In genomic region chr3:150384996-150385627, GRCm38 (mm10) we compare ENCODE assay signal across 8 mouse cellular contexts.
A peak's percentile ranks its signal among the peaks of the same experiment; 100 is the strongest.
DNase-seq lines count a peak whose midpoint lies in the region; ATAC-seq and TF ChIP-seq lines count a peak whose summit lies in the region.

No protein-coding gene starts in this region.

- no peak overlapping the region for H3K4me3 ChIP-seq in heart, embryonic 11.5 days (ENCODE audit: low read depth, low read length)
- H3K4me3 ChIP-seq in CH12.LX (replicated peaks in 1 of 3; ENCODE audit: low read depth in 2 of 3, low read length in 2 of 3, poor library complexity in 1 of 3): no peak overlapping the region
- H3K4me3 ChIP-seq in forebrain, embryonic 14.5 days (ENCODE audit: low read depth, low read length): no peak overlapping the region

- H3K27ac ChIP-seq in heart, embryonic 11.5 days (ENCODE audit: low read depth, low read length): no peak overlapping the region
- H3K27ac ChIP-seq in CH12.LX (ENCODE audit: insufficient read depth, low read depth): no peak overlapping the region
- no peak overlapping the region for H3K27ac ChIP-seq in forebrain, embryonic 14.5 days (ENCODE audit: low read depth, low read length)

- H3K4me1 ChIP-seq in heart, embryonic 11.5 days (ENCODE audit: control insufficient read depth, insufficient read depth, low read length): no peaks in the 10 kb centered on the region
- H3K4me1 ChIP-seq in CH12.LX (ENCODE audit: control insufficient read depth in 1 of 2, insufficient read depth in 2 of 2): no peaks in the 10 kb centered on the region
- no peaks in the 10 kb centered on the region for H3K4me1 ChIP-seq in forebrain, embryonic 14.5 days (ENCODE audit: control insufficient read depth, insufficient read depth, low read length)

- TF ChIP-seq RAD21 in CH12.LX (IDR thresholded peaks at IDR 0.05; ENCODE audit: low read depth, low read length): peak; percentile 72

- no peak for TF ChIP-seq EP300 in CH12.LX (IDR thresholded peaks at IDR 0.05; ENCODE audit: low read length)

- peak; percentile 57 to 66 for DNase-seq in heart, postnatal 10 days
- peak; percentile 68 for DNase-seq in CH12.LX (ENCODE audit: extremely low read depth)
- peak; percentile 50 to 58 for DNase-seq in adrenal gland, postnatal 36 days
- peak; percentile 71 for DNase-seq in forebrain, embryonic 14.5 days (ENCODE audit: low spot score)
- peak; percentile 22 to 35 for DNase-seq in layer of hippocampus, adult 8-10 months (ENCODE audit: low spot score in 2 of 2)
- peak; percentile 44 for DNase-seq in mesoderm, embryonic 11.5 days (ENCODE audit: low read depth, low spot score)
- no peak for DNase-seq in thymus, postnatal 25 days

- H3K9ac ChIP-seq in heart, embryonic 11.5 days (ENCODE audit: low read depth, low read length): no peak overlapping the region
- no peak overlapping the region for H3K9ac ChIP-seq in CH12.LX (ENCODE audit: insufficient read depth, low read depth)
- H3K9ac ChIP-seq in forebrain, embryonic 14.5 days (ENCODE audit: low read length): no peak overlapping the region

- TF ChIP-seq POLR2A in CH12.LX (IDR thresholded peaks at IDR 0.05; ENCODE audit: low read depth, low read length): no peak

- ATAC-seq in heart, embryonic 11.5 days (replicated peaks; ENCODE audit: insufficient number of reproducible peaks, low FRiP score, low TSS enrichment): no peak
- ATAC-seq in forebrain, embryonic 14.5 days: peak; percentile 34; the same call in 1 of the 2 replicates

- TF ChIP-seq CTCF in CH12.LX (conservative IDR thresholded peaks at IDR 0.05 in 1 of 2, IDR thresholded peaks at IDR 0.05 in 1 of 2; ENCODE audit: low read depth in 2 of 2, low read length in 2 of 2): peak; percentile 35 to 66; a peak in 3 of 4 replicates

- WGBS in heart, embryonic 11.5 days (ENCODE audit: insufficient replicate concordance): 17% methylated on average over 1 of the region's 1 CpGs
- WGBS in forebrain, embryonic 14.5 days: 8% methylated on average over 1 of the region's 1 CpGs

- no peaks in the 10 kb centered on the region for H3K36me3 ChIP-seq in heart, embryonic 11.5 days (ENCODE audit: control insufficient read depth, insufficient read depth, low read length)
- no peaks in the 10 kb centered on the region for H3K36me3 ChIP-seq in CH12.LX (replicated peaks in 1 of 2; ENCODE audit: control insufficient read depth in 1 of 2, insufficient read depth in 1 of 2, low read length in 1 of 2)
- no peaks in the 10 kb centered on the region for H3K36me3 ChIP-seq in forebrain, embryonic 14.5 days (ENCODE audit: control insufficient read depth, insufficient read depth, low read length)

- no peaks in the 10 kb centered on the region for H3K79me2 ChIP-seq in CH12.LX (replicated peaks; ENCODE audit: control insufficient read depth, extremely low read depth, insufficient read depth, poor library complexity, severe bottlenecking)

- no peaks in the 10 kb centered on the region for H3K9me3 ChIP-seq in heart, embryonic 11.5 days (replicated peaks; ENCODE audit: control insufficient read depth, low read length)
- peaks cover 12% of the 10 kb centered on the region for H3K9me3 ChIP-seq in CH12.LX (replicated peaks; ENCODE audit: low read length)
- no peaks in the 10 kb centered on the region for H3K9me3 ChIP-seq in forebrain, embryonic 14.5 days (replicated peaks; ENCODE audit: control insufficient read depth, low read length)

- H3K27me3 ChIP-seq in heart, embryonic 11.5 days (ENCODE audit: control insufficient read depth, insufficient read depth, low read length): no peaks in the 10 kb centered on the region
- no peaks in the 10 kb centered on the region for H3K27me3 ChIP-seq in CH12.LX (replicated peaks)
- H3K27me3 ChIP-seq in forebrain, embryonic 14.5 days (replicated peaks; ENCODE audit: control insufficient read depth, insufficient read depth, low read length): no peaks in the 10 kb centered on the region

- dilution Hi-C loops in CH12.LX (cut with MboI; ENCODE audit: extremely low pct_ligation_motif_present, extremely low pct_unique_long_range_greater_than_20kb, low sequenced_read_pairs): no loop called here

- no peak overlapping the region for H3K4me2 ChIP-seq in heart, embryonic 11.5 days
- no peak overlapping the region for H3K4me2 ChIP-seq in CH12.LX (ENCODE audit: insufficient read depth, low read depth, poor library complexity, severe bottlenecking)
- H3K4me2 ChIP-seq in forebrain, embryonic 14.5 days (ENCODE audit: low read length): no peak overlapping the region

- intact Hi-C loops in heart, postnatal 10 days (cut with DNase I): loop anchor here (1.0 to 10.0 kb wide), 2 partner anchors 840 to 1181 kb away; no protein-coding TSS in a partner anchor

- in situ Hi-C loops in CH12.LX (cut with MboI; ENCODE audit: low pct_ligation_motif_present, low pct_unique_long_range_greater_than_20kb, low sequenced_read_pairs): no loop called here

TF ChIP-seq in CH12.LX, 34 proteins besides CTCF, POLR2A, EP300 and RAD21:
- TF ChIP-seq POLR2AphosphoS2 (IDR thresholded peaks at IDR 0.05; ENCODE audit: low read depth, low read length) (no peak), SMC3 (IDR thresholded peaks at IDR 0.05; ENCODE audit: low read depth, low read length) (peak; percentile 65)
